Mouse (Mus musculus) stomach, embryonic 15.5 days (tissue): ENCODE results near the gene Higd2a. TPM values are rescaled to one million over a fixed set of nuclear protein-coding genes. Genes with fewer than 3 reads are reported as not detected.

ENCODE experiments used
- ATAC-seq: fragments of 200-750 bp; cut with Nextera tagmentation; 2 replicates; pipeline ENCODE4 v1.8.0; 2017; ENCODE audit warnings: low read depth, moderate number of reproducible peaks, moderate TSS enrichment; ENCODE audit not compliant: insufficient read depth, low FRiP score
- H3K27ac ChIP-seq: fragments of 300-500 bp; sonication (generic); 2 replicates; pipeline ENCODE4 v1.5.1; 2015; ENCODE audit warnings: mild to moderate bottlenecking, inconsistent platforms
- H3K27me3 ChIP-seq: fragments of 300-500 bp; sonication (generic); replicated peaks from 2 replicates; pipeline ENCODE4 v1.6.1; 2015; ENCODE audit warnings: inconsistent platforms
- H3K36me3 ChIP-seq: fragments of 300-500 bp; sonication (generic); 2 replicates; pipeline ENCODE4 v1.6.1; 2015; ENCODE audit warnings: inconsistent platforms
- H3K4me1 ChIP-seq: fragments of 300-500 bp; sonication (generic); 2 replicates; pipeline ENCODE4 v1.6.1; 2015; ENCODE audit warnings: inconsistent platforms
- H3K4me2 ChIP-seq: fragments of 300-500 bp; sonication (generic); 2 replicates; pipeline ENCODE4 v1.6.1; 2015; ENCODE audit warnings: mild to moderate bottlenecking, inconsistent platforms
- H3K4me3 ChIP-seq: fragments of 300-500 bp; sonication (generic); replicated peaks from 2 replicates; pipeline ENCODE4 v1.5.1; 2015; ENCODE audit warnings: inconsistent platforms
- H3K9ac ChIP-seq: fragments of 300-500 bp; sonication (generic); 2 replicates; pipeline ENCODE4 v1.6.1; 2015; ENCODE audit warnings: inconsistent platforms
- H3K9me3 ChIP-seq: fragments of 300-500 bp; sonication (generic); 2 replicates; pipeline ENCODE4 v1.6.1; 2016; ENCODE audit warnings: inconsistent platforms
- WGBS: fragments of 180-500 bp; shearing (Covaris S2); methylation state at CpG from one replicate; pipeline ENCODE4 v1.1.7; 2015; 5-methylcytosine and 5-hydroxymethylcytosine counted together
- polyA plus RNA-seq: library from polyadenylated mRNA; unstranded; fragments of >200 nt; fragmentation: Nextera tagmentation; extraction: Ambion mirVana; gene quantifications from 2 replicates; pipeline ENCODE4 v1.2.1, GENCODE M21; 2015

Higd2a gene
- polyA plus RNA-seq, 1 experiment from 2014 or later = 193 TPM

GRCm38 (mm10) chr13:54589414-54589995, 502 bp upstream of the Higd2a start:
- Histone ChIP-seq H3K4me3 (peak overlapping the region; percentile 87), H3K27me3 (no peaks in the 10 kb centered on the region), H3K9ac (peak overlapping the region; percentile 57), H3K36me3 (peaks cover 13% of the 10 kb centered on the region), H3K4me2 (peak overlapping the region; percentile 72), H3K27ac (peak overlapping the region; percentile 41; the same call in 1 of the 2 replicates), H3K9me3 (no peaks in the 10 kb centered on the region), H3K4me1 (0 out of 2 replicates have a peak, but pooled peaks cover 6% of the 10 kb centered on the region)
- under 1% methylated on average over 24 of the region's 24 CpGs for whole genome bisulfite sequencing
- ATAC-seq = peak; percentile 25; the same call in 1 of the 2 replicates

GRCm38 (mm10) chr13:54591776-54592356, 1.9 kb downstream of the Higd2a start:
- no peaks in the 10 kb centered on the region for H3K27me3 ChIP-seq
- ATAC-seq = no peak
- no peak overlapping the region for H3K27ac ChIP-seq
- H3K9me3 ChIP-seq = no peaks in the 10 kb centered on the region
- no peak overlapping the region for H3K9ac ChIP-seq
- 86% methylated on average over 8 of the region's 8 CpGs for WGBS
- H3K4me1 ChIP-seq = 0 out of 2 replicates have a peak, but pooled peaks cover 6% of the 10 kb centered on the region
- H3K4me3 ChIP-seq = no peak overlapping the region
- peaks cover 2% of the 10 kb centered on the region for H3K36me3 ChIP-seq
- no peak overlapping the region for H3K4me2 ChIP-seq

GRCm38 (mm10) chr13:54593617-54594016, 3.6 kb downstream of the Higd2a start:
- Histone ChIP-seq H3K9me3 (no peaks in the 10 kb centered on the region), H3K36me3 (no peaks in the 10 kb centered on the region; the same call in 1 of the 2 replicates), H3K9ac (no peak overlapping the region), H3K4me2 (no peak overlapping the region), H3K4me3 (no peak overlapping the region), H3K27me3 (no peaks in the 10 kb centered on the region), H3K4me1 (0 out of 2 replicates have a peak, but pooled peaks cover 2% of the 10 kb centered on the region), H3K27ac (no peak overlapping the region)
- ATAC-seq = no peak
- 85% methylated on average over 11 of the region's 11 CpGs for WGBS

DNA sequence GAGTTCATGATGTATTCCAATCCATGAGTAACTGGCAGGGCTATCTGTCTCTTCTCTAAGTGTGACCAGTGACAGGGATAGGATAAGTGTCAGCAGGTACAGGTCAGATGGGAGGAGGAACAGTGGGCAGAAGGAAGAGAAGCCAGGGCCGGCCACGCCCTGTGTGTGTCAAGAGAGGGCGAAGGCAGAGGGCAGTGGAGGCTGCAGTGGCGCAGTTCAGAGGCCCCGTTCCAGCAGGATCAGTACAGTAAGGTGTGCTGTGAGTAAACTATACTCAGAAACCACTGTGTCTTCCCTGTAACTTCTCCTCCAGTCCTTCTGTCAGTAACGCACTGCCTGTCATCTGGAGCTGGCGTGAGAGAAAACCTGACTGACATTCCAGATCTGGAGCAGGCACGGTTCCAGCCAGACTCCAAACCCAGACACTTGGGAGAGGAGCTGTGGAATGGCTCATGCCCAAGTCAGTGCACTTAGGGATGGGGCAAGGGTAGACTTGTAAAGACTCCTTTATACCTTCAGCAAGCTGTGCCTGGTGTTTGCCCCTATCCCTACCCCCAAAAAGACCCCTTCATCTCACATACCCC, 6.2 kb downstream of the Higd2a start:
- Histone ChIP-seq H3K36me3 (no peaks in the 10 kb centered on the region; the same call in 1 of the 2 replicates), H3K4me2 (no peak overlapping the region), H3K27ac (no peak overlapping the region), H3K9me3 (no peaks in the 10 kb centered on the region), H3K9ac (no peak overlapping the region), H3K4me1 (no peaks in the 10 kb centered on the region), H3K4me3 (no peak overlapping the region), H3K27me3 (no peaks in the 10 kb centered on the region)
- whole genome bisulfite sequencing = 76% methylated on average over 8 of the region's 8 CpGs
- no peak for ATAC-seq

- no peak for ATAC-seq
- no peak overlapping the region for H3K9ac ChIP-seq
- H3K36me3 ChIP-seq = no peaks in the 10 kb centered on the region; the same call in 1 of the 2 replicates
- no peaks in the 10 kb centered on the region for H3K9me3 ChIP-seq
- no peak overlapping the region for H3K4me2 ChIP-seq
- no peak overlapping the region for H3K27ac ChIP-seq
- no peaks in the 10 kb centered on the region for H3K27me3 ChIP-seq
- H3K4me3 ChIP-seq = no peak overlapping the region
- 53% methylated on average over 5 of the region's 5 CpGs for WGBS
- no peaks in the 10 kb centered on the region for H3K4me1 ChIP-seq
Measured at GRCm38 (mm10) chr13:54596870-54597269, 6.9 kb downstream of the Higd2a start.

DNA sequence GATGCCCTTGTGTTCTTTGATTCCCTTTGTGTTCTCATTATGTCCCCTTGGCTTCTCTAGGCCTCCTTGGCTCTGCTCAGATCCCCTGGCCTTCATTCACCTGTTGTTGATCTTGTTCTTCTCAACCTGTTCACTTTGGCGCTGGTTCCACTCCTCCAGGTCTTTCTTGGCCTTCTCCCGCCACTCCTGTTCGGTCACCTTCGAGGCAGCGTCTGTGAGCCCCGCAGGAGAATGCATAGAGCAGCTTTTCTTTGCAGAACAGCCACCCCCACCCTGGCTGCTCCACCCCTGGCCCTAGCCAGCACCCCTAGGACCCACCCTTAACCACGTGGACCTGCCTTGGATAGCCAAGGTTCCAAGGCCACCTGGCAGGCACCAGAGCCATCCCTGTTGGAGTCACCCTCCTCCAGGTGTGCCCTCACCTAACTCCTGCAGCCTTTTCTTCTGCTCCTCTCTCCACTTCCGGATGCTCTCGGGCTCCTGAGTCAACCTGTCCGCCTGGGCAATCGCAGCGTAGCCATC, 8.7 kb downstream of the Higd2a start:
- no peak for ATAC-seq
- H3K9ac ChIP-seq = no peak overlapping the region

DNA sequence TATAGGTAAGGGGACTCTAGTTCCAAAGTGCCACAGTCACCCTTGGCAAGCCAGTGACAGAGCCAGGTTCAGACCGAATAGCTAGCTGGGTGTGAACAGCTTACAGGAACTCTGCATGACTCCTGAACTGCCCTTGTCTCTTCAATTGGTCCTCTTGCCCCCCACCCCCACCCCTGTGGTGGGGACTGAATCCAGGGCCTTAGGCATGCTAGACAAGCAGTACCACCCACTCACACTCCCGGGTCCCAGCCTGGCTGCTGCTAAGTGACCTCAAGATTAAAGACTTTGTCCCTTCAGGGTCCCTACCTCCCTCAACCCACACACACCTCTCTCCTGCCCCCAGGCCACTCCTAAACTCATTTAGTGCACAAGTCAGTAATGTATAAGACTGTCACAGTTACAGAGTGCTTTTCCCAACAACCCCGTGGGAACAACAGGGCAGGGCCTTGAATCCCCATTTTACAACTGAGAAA, 12.7 kb downstream of the Higd2a start:
- Histone ChIP-seq H3K4me1 (no peaks in the 10 kb centered on the region), H3K9ac (no peak overlapping the region), H3K4me2 (no peak overlapping the region), H3K27ac (no peak overlapping the region), H3K27me3 (no peaks in the 10 kb centered on the region), H3K4me3 (no peak overlapping the region), H3K36me3 (peaks cover 3% of the 10 kb centered on the region; the same call in 1 of the 2 replicates), H3K9me3 (no peaks in the 10 kb centered on the region)
- WGBS = 58% methylated on average over 3 of the region's 3 CpGs
- ATAC-seq = no peak

More for the DNA sequence above, 8.7 kb downstream of the Higd2a start:
- 84% methylated on average over 12 of the region's 12 CpGs for WGBS
- Histone ChIP-seq H3K27me3 (no peaks in the 10 kb centered on the region), H3K4me2 (no peak overlapping the region), H3K27ac (no peak overlapping the region), H3K4me1 (no peaks in the 10 kb centered on the region), H3K4me3 (no peak overlapping the region), H3K36me3 (peaks cover 3% of the 10 kb centered on the region), H3K9me3 (no peaks in the 10 kb centered on the region)

DNA sequence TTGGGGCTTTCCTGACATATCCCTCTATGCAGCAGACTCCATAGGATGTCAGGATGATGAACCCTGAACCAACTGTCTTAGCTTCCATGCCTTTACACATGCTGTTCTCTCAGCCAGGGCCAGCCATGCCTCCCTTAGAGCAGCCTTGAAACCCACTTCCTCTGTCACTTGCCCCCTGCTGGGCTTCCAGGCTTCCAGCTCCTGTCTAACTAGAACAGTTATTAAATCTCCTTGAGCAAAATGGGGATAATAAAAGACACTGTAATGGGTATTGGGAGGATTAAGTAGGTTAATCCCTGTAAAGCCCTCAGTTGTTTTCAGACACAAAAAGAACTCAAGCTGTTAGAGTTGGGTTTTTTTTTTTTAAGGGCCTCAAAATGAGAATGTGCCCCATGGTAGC, 13.5 kb downstream of the Higd2a start:
- ATAC-seq = no peak
- H3K27me3 ChIP-seq = no peaks in the 10 kb centered on the region
- no peak overlapping the region for H3K4me3 ChIP-seq
- no peak overlapping the region for H3K9ac ChIP-seq
- H3K27ac ChIP-seq = no peak overlapping the region
- H3K4me2 ChIP-seq = no peak overlapping the region
- H3K4me1 ChIP-seq = peaks cover under 1% of the 10 kb centered on the region; the same call in 1 of the 2 replicates
- H3K36me3 ChIP-seq = peaks cover 3% of the 10 kb centered on the region; the same call in 1 of the 2 replicates
- no peaks in the 10 kb centered on the region for H3K9me3 ChIP-seq

DNA sequence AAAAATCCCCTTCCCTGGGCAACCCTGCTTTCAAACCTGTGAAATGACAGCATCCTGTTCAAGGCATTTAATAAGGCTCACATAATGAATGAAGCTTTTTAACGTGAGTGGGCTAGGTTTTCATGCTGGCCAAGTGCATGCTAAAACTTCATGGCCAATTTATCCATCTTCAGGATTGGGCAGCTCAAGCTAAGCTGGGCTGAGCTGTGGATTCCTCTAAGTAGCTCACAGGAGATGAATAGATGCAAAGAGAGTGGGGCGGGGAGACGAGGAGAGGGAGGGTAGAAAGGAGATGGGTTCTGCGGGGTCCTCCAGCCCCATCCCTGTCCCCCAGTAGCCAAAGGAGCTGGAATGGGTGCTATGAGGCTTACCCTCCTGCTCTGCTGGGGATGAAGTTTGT, 14.2 kb downstream of the Higd2a start:
- WGBS = 70% methylated on average over 4 of the region's 4 CpGs
- Histone ChIP-seq H3K9ac (no peak overlapping the region), H3K4me3 (no peak overlapping the region), H3K4me1 (peaks cover 7% of the 10 kb centered on the region; the same call in 1 of the 2 replicates), H3K4me2 (no peak overlapping the region), H3K27ac (no peak overlapping the region), H3K9me3 (no peaks in the 10 kb centered on the region), H3K36me3 (peaks cover 3% of the 10 kb centered on the region; the same call in 1 of the 2 replicates), H3K27me3 (no peaks in the 10 kb centered on the region)
- ATAC-seq = no peak

- ATAC-seq = no peak
- no peak overlapping the region for H3K4me2 ChIP-seq
- 61% methylated on average over 5 of the region's 5 CpGs for WGBS
- H3K4me1 ChIP-seq = peaks cover 10% of the 10 kb centered on the region; the same call in 1 of the 2 replicates
- H3K4me3 ChIP-seq = no peak overlapping the region
- H3K9me3 ChIP-seq = no peaks in the 10 kb centered on the region
- H3K27ac ChIP-seq = peak overlapping the region; percentile 67
- H3K9ac ChIP-seq = no peak overlapping the region
- H3K27me3 ChIP-seq = no peaks in the 10 kb centered on the region
- peaks cover 3% of the 10 kb centered on the region; the same call in 1 of the 2 replicates for H3K36me3 ChIP-seq
Measured at GRCm38 (mm10) chr13:54605426-54605825, 15.4 kb downstream of the Higd2a start.

GRCm38 (mm10) chr13:54607204-54607603, 17.2 kb downstream of the Higd2a start:
- Histone ChIP-seq H3K4me3 (no peak overlapping the region), H3K9ac (no peak overlapping the region), H3K9me3 (no peaks in the 10 kb centered on the region), H3K27me3 (no peaks in the 10 kb centered on the region), H3K4me1 (peaks cover 14% of the 10 kb centered on the region; the same call in 1 of the 2 replicates), H3K27ac (no peak overlapping the region), H3K4me2 (no peak overlapping the region), H3K36me3 (peaks cover 3% of the 10 kb centered on the region; the same call in 1 of the 2 replicates)
- WGBS = 47% methylated on average over 5 of the region's 5 CpGs
- ATAC-seq = no peak

DNA sequence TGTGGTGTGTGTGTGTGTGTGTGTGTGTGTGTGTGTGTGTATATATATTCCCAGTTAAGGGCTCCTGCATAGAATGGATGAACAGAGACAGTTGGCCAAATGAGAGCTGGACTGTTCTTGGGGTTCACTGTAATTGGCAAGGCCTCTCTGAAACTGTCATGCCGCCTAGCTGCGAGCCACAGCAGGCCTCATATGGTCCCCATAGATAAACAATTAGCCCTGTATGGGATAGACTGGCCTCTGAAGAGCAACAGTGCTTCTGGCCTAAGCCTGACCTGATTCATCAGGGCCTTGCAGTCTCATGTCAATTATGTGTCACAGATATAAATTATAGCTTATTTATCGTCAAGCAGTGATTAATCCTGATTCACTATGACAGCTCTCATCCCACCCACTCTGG, 18.0 kb downstream of the Higd2a start:
- Histone ChIP-seq H3K4me2 (no peak overlapping the region), H3K36me3 (peaks cover 3% of the 10 kb centered on the region; the same call in 1 of the 2 replicates), H3K27me3 (no peaks in the 10 kb centered on the region), H3K27ac (no peak overlapping the region), H3K4me3 (no peak overlapping the region), H3K9ac (no peak overlapping the region), H3K9me3 (no peaks in the 10 kb centered on the region), H3K4me1 (peaks cover 14% of the 10 kb centered on the region; the same call in 1 of the 2 replicates)
- 66% methylated on average over 3 of the region's 3 CpGs for WGBS
- no peak for ATAC-seq
